Mouse (Mus musculus) adipocyte (in vitro differentiated cells): ENCODE measurements at regions not wholly inside any gene's neighbourhood (a gene's known extent, or its start where the extent isn't known, plus 50 kb on each side); places are given as distances from the start of the nearest gene placed in this dataset.
A peak's percentile ranks its signal among the peaks of the same experiment; 100 is the strongest.

Source experiments
- DNase-seq: peaks from one replicate; pipeline ENCODE4 v3.0.0-alpha.2; 2016; ENCODE audit warnings: low spot score

DNA sequence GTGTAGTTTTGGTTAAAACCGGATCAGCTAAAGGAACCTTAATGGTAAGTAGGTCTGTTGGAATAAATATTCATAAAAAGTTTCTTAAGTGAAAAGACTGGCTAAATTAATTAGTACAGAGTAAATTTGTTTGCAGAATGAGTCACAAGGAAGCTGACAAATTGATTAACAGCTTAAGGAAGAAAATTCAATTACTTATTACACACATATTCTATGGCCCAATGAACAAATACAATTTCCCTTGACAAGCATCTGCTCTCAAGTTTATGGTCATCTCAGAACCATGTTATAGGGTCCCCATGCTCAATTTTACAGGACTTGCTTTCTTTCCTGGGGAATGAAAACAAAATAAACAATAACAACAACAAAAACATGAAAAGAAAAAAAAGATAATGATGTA, 231.4 kb upstream of the Frg1 start:
- no peak for DNase-seq

DNA sequence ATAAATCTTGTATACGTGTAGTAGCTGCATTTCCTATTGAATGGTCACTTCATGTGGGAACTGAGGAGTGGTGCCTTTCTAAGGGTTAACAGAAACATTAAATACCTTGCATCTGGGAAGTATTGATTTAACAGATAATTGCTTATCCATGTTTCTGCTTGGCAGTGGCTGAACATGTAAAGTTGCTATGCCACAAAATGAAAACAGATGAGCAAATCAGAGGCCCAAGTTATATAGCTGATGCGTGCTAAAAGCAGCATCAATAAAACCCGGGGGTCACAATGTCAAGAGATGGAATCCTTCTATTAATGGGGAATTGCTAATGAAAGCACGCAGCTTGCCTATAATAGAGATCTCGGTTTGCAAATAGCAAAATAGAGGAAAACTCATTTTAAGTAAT, 227.8 kb upstream of the Frg1 start:
- no peak for DNase-seq

DNA sequence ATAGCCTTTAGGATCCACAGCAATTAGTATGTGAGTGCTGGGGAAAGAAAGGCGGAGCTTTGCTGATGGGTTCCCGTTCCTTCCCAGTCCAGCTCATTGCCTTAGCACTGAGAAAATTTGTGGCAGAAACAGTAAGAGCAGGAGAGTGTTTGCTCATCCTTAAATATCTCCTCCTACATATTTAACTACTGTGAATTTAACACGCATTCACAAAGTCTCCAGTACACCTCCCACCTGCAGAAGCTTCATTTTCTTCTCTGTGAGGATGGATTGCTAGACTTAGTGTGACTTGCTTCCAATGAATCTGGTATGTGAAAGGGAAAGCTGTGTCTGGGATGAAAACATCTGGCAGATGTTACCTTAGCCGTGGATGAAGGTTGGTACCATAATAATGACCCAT, 207.0 kb upstream of the Frg1 start:
- DNase-seq = no peak

DNA sequence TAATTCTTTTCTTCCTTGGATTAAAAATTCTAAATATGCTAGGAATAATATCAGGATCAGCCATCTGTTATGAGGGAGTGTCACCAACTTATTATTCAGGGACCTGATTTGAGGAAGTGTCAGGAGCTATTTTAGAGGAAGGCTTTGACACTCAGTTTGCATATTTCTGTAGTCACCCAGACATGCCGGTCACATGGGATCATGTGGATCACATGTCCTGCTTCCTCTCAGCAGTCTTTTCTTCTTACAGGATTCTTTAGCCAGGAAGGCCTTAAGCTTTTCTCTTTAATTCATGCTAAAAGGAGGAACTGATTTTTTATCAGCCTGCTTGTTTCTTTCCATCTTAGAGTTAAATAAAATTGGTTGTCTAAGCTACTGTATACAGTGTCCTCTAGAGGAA, 183.4 kb upstream of the Frg1 start:
- no peak for DNase-seq

DNA sequence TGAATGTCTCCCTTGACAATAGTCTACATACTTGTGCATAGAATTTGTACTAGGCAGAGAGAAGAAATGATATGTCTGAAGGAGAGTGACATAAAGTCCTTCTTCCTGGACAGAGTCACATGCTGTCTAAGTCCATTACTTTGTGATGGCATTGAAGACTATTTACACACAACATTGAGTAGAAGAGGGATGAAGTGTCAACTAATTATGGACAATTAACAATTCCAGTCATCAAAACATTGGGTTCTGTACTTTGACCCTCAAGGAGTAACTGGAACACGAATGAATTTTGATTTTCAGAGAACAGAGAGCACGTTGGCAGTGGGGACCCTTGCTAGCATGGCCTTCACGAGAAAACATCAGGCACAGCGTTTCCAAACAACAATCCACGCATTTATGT, 177.6 kb upstream of the Frg1 start:
- DNase-seq = no peak

DNA sequence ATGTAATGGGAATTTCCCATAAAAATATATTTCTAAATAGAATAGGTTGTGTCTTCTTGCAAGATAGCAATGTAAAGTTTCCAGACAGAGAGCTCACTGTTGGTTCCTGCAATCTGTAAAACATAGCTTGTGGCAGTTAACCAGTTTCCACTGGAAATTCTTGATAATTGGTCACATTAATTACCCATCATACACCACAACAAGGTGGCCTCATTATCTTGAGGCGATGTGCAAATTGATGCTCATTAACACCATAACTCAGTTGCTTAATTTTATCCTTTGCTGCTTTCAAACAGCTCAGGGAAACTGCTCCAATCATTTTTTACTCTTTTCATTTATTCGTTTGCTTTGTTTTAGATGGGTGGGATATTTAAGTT, 176.8 kb upstream of the Frg1 start:
- no peak for DNase-seq

DNA sequence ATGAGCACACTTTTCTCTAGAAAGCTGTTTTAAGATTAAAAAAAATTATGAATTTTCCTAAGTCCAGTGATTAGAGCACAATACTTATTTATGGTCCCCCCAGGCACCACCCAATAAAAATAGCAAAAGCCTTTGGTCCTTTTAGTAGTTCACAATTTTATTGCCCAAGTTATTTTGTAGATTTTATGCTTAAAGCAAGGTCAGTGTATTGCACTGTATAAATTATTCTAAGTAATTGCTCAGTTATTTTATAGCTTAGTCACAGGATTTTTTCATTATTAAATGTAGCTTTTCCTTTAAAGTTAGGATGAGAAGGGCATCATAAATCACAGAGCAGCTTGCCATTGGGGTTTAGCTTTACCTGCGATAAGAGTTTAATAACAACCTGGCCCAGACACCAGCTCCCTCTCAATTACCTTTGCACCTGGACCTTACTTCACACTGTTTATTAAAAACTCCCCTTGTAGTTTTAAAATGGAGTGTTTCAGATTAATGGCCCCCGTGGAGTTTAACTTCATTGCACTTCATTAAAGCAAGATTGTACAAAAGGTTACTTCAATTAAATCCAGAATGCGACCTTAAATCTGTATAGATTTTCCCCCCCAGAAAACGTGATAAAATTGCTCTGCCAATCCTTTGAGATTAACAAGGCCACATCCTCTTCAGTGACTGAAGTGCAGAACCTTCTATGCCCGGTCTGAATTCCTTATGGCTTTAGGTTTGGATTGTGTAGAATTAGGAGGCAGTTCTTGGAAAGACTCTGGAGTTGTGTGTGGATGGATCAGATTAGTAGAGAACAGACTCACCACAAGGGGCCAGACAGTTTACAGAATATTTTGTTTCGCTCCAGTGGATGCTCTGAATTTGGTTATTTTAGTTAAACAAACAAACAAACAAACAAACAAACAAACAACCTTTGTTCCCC, 176.1 kb upstream of the Frg1 start:
- no peak for DNase-seq

DNA sequence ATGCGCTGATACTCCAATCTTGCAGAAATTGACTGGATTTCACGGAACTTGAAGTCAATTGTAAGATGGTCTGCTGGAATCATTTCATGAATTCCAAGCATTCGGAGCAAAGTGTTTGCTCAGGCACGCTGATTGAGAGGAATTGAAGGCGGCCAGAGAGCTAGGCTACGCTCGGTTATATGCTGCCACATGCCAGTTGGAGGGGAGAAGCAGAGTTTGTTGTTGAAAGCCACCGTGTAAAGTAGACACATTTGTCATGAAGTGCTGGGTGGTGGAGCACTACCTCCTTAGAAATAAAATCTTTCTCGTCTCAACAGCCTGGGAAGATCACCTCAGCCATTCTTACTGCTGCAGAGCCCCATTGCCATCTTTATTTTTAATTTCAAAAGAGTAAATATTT, 175.3 kb upstream of the Frg1 start:
- no peak for DNase-seq

DNA sequence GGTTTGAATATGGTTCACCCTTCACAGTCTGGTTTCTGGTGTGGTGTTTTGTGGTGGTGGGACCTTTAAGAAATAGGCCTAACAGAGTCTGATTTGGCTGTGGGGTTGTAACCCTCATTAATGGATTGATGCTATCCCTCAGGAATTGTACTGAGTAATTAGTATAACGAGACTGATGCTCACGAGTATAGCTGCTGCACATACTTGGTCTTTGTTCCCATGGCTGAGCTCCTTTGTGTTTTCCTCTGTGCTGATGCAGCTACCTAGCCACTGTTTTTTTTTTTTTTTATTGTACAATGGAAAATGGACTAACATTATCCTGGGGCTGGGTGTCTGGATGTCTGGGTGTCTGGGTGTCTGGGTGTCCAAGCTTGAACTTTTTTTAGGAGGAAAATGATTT, 171.3 kb upstream of the Frg1 start:
- DNase-seq = no peak

DNA sequence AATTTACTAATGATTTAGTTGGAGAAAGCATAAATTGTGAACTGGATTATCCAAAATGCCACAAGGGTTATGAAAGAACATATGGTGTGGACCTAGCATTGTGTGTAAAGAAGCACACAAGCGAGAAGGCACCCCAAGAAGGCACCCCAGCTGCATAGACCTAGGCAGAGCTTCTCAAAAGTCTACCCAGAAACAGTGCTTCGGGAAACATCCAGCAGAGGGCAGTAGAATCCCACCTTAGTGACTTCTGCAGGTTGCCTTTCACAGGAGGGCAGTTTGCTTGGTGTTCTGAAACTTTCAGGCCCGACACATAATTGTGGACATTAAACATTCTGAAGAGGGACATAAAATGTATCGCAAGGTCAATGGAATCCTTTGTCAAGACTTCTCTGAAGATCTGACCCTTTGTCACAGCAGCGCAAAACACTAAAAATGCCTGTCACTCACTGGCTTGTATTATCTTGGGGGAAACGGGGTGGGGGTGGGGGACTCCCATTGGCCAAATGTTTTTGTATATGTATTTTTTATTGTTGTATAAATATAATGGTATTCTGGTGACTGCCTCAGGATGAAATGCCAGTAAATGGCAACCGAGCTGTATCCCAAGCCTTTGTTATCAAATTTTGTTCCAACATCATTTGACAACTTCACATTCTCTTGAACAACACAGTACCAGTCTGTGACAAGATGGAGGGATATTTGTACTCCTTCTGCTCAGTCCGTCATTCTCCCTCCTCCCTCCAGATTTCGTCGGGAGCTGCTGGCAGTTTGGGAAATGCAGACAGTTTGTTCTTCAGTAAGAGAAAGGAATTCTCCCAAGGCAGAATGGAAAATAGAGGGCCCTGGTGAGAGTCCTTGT, 156.4 kb upstream of the Frg1 start:
- peak; percentile 71 for DNase-seq

DNA sequence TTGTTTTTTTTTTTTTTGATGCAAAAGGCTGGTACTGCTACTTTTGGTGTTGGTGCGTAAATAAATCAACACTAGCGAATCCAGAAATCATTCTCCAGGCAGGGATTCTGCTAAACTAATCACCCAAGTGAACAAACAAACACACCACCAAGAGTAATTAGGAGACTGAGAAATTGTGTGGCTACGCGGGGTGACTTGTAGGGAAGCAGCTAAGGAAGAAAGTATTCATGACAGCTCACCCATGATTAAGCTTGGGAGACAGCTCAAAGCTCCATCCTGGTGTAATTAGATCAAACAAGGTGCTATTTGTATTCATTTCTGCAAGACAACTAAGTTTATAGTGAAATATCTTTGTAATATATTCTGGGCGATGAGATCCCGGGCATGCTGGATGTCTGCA, 153.7 kb upstream of the Frg1 start:
- DNase-seq = no peak

DNA sequence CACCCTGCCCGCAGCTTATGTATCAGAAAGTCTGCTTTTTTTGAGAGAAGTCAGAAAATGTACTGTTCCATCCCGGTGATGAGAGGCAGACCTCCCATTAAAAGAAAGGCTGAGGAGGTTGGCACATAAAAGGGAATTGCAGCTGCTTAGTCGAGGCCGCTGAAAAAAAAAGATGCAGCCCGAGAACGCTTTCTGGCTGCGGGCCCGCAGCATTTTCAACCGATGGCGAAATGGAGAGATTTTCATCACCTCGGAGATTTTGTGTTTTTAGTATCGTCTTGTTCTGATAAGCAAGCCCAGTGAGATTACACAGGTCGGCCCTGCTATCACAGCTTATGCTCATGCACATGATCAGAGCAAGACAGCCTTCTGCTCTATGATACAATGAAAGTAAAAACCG, 145.1 kb upstream of the Frg1 start:
- DNase-seq = no peak

DNA sequence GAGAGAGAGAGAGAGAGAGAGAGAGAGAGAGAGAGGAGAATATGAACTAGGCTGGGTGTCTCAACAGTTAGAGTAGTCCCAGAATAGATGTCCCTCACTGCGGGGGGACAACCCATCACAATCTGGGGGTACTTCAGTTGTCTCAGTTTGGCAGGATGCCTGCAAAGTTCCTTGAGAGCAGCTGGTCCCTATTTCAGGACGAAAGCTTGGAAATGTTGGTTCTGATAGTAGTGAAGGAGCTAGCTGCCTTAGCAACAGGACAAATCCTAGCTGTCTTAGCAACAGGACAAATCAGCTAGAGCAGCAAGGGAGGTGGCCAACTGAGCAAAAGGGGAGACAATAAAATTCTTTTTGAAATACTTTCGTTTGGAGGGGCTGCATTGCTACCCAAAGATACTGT, 139.9 kb upstream of the Frg1 start:
- no peak for DNase-seq

DNA sequence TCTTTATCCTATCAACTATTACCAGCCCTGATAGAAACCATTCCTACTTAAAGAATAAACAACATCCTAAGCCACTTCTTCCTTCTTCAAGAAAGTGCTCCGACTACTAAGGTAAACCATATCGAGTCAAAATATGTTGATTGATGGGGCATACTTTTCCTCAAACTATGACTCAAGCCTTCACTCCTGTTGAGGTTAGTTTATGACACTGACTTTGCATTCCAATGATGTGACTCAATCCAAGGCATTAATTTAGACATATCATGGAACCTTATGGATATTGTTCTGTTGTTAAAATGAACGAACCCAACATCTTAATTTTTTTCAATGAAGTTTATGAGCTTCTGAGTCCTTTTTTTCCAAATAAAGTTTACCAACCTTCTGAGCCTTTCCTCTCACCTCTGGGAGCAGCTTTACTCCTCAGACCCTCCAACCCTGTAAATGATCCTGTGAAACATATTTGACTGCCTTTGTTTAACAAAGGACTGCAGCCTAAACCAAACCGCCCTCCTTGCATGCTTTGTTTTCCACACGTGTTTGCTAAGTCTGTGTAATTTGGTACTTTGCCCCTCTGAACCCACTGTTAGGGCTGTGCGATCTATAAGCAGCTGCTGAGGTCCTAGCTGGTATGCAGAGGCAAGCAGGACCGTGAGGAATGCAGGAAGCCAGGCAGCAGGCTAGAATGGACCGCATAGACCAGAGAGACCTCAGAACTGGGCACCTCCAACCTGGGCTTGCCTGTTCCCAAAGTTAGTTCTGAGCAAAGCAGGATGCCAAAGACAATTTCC, 136.1 kb upstream of the Frg1 start:
- DNase-seq = no peak

DNA sequence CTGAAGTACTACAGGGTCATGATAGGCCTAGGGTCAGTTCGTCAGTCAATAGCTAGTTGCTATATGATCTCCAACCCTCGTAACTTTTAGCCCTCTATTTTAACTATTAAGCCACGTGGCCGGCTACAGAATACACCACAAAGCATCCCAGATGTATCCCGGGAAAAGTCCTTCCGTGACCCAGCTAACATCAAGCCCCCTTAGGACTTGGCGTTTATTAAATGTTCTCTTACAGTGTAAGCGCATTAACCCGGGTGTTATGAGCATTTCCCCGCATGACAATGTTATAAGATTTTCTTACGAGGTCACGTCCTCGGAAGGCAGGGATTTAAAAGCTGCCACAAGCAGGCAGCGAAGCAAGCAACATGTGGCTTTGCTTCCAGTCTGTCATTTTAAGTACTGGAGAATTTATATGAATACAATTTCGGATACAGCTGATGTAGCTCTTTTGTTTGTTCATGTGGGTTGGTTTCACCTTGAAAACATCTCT, 135.1 kb upstream of the Frg1 start:
- no peak for DNase-seq

DNA sequence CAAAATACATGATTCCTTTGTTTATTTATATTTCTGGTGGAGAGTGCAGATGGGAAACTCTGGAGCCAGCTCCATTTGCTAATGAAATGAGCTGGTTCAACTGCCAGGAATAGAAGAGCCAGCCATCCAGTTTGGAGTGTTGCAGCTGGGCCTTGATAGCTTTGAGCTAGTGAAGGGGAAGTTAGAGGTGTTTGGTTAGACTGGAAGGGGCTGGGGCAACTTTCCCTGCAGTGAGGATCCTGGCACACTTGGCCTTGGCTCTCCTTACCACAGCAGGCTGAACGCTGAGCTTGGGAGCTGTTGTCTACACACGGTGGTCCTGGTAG, 133.2 kb upstream of the Frg1 start:
- peak; percentile 5 for DNase-seq

DNA sequence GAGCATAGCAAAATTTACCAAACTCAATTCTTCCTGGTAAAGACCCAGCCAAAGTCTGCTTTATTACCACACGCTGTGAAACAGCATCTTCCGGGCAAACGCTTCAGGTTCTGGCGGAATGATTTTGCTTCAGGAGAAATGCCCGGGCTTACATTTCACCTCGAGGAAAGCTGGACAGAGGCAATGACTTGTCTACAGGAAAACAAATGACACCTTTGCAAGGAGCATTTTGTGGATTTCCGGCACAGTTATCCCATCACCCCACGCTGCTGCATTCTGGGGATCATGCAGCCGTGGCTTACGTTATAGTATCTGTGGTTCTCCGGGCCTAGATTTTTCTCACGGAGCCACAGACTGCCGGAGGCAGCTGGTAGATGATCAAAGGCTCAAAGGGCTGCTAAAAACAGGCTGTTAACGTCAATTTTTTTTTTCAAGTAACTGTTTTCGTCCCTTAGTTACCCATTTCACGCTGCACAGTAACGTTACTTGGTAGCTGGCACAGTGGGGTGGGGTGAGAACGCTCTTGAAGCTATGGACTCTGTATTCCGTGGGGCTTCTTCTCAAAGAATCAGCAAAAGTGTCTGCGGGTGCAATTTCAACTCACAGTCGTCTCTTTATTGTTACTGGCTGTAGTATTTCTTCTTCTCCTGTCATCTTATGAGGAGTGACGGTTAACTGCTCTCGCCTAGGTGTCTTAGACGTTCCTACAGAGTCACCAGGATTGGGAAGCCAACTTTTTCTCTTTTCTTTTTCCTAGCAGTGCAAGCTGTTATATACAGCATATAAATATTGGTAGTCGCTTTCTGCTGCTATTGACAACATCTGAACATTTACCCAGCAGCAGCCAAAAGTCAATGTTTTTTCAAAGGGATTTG, 132.6 kb upstream of the Frg1 start:
- no peak for DNase-seq

DNA sequence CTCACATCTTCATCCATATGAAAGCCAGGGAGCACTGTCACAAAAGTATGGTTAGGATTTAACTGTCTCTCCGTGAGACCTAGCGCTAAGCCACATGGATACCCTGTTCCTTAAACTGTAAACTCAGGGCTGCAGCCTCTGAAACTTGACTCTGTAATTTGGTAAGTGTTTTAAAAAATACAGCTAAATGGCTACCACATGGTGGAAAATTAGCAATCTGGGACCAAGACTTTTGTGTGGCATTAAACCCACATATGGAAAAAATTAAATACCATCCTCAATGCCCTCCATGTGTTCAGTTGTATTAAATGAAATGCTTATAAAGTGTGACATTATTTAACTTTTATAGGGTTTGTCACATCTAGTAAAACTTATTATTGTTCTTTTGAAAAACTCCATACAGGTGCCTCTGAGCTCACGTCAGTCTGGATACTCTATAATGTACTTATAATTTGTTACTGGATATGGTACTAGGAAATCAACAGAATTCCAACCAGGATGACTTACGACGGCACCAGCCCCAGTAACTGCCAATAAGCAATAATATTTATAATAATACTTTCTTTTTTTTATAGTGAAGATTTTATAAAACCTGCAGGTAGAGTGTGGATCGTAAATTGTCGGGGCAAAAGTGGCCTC, 131.0 kb upstream of the Frg1 start:
- DNase-seq = no peak

DNA sequence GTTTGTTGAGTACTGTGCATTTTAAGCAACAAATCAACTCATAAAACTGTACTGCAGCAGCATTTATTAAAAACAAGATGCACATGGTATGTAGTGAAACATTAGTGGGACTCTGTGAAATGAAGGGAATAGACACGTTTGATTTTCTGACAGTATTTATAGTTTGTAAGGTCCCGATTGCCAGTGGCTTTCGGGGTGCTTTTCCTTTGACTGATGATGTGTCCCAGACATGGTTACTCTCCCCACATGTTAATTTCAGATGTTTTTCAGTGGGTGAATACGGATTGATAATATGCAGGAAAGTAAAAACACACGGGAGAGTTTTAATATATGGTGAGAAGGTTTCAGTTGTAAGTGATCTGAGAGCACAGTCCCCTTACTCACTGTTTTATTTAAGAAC, 115.3 kb upstream of the Frg1 start:
- DNase-seq = no peak

DNA sequence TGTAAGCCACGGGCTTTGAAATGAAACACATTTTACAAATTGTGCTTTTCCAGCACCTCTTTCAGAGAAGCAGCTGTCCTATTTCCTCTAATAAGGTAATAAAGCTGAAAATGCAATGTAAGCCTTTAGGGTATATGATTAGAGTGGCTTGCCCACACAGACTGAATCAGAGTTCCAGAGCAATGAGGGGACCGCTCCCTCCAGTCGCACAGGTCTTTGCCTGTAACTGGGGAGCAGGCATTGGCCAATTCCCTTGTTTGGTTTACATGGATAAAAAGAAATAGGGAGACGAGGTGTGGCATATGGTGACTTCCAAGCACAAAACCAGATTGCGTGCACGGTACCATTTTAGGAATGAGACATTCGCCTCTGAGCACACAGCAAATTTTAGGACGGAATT, 112.7 kb upstream of the Frg1 start:
- no peak for DNase-seq

DNA sequence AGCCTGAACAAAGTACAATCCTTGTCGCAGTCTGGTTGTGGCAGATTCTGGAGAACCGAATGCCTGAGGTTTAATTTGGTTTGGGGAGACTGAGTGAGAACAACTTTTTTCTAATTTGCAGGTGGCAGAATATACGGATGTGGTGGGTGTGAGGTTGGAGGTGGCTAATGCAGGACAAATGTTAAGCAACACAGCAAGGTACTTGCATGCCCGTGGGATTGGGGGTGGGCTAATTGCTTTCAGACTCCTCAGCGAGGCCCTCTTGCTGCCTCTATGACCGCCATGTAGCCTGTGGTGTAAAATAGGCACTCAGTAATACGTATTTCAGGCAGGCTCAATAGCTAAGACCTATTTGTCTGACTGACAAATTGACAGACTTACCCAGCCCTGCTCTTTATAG, 109.4 kb upstream of the Frg1 start:
- DNase-seq = no peak
